Mouse (Mus musculus): ENCODE data around the gene Copb1.

GRCm38 (mm10) chr7:114198252-114198651 lies 56.3 kb downstream of the Copb1 start:
- TF ChIP-seq CTCF (IDR thresholded peaks at IDR 0.05; ENCODE audit: low read depth, low read length): no peak
- TF ChIP-seq POLR2A (IDR thresholded peaks at IDR 0.05; ENCODE audit: borderline replicate concordance, low read depth, low read length): no peak

Measured in bone marrow macrophage, adult 2 months (primary cell).